Mouse (Mus musculus) small intestine, adult 2 months (tissue): ENCODE measurements around the gene Hnrnpab.

Source experiments
- CTCF ChIP-seq: fragments of 200-500 bp; IDR thresholded peaks from 2 replicates; pipeline ENCODE4 v1.5.1; 2012; ENCODE audit warnings: low read depth, mild to moderate bottlenecking, control low read depth, inconsistent platforms, low read length, moderate library complexity, mixed read lengths; ENCODE audit not compliant: insufficient replicate concordance, insufficient read length; ENCODE audit errors: extremely low read depth
- POLR2A ChIP-seq: fragments of 200-500 bp; IDR thresholded peaks from 2 replicates; pipeline ENCODE4 v1.6.1; 2012; ENCODE audit warnings: low read depth, mild to moderate bottlenecking, control low read depth, inconsistent platforms, low read length, moderate library complexity

- no peak for TF ChIP-seq CTCF
- TF ChIP-seq POLR2A: no peak
Observed at GRCm38 (mm10) chr11:51568801-51569200, 37.8 kb downstream of the Hnrnpab start.
